Mouse (Mus musculus) lung, postnatal 10 days (tissue): ENCODE data around the gene Ddx39b.
A peak's percentile ranks its signal among the peaks of the same experiment; 100 is the strongest.
"Not testable (repeated sequence)": the region's sequence is repeated elsewhere in the genome, so short reads cannot be mapped to it uniquely, and the experiment has no call there.

Experiments used
- DNase-seq: peaks from one replicate; pipeline ENCODE4 v3.0.0; 2021

The Ddx39b gene

DNA sequence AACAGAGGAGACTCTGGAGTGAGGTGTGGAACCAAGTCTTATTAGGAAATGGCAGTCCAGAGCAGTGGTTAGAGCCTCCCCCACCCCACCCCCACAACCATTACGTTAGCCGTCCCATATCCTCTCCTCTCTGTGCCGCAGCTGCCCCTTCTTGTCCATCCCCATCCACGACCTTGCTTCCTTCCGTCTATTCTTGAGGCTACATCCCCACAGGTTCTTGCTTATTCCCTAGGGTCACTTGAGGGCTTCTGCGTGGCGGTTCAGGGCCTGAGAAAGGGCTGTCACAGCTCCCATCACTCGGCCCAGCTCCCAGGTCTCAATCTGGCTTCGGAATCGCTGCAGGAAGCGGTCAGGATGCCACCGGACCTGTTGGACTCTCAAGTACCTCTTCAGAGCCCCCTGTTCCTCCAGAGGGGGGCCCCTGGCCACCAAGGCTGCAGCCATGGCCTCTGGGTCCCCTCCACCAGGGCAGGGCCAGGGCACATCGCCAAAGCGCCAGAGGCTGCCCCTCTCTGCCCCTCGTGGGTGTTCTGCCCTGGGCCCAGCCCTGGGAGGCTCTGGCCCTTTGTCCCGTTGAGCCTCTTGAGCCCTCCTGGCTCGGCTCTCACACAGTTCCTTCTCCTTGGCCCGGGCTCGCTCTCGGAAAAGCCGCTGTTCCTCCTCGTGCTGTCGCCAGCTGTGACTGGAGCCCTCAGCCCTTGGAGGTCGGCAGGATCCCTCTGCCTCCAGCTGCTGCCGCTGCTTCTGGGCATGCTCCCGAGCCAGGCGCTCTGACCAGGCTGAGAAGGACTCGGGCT is 21.2 kb upstream of the Ddx39b start, which contains the start of gene Gm16181:
TSS of gene Gm16181 (plus strand) at position 679 of the 797 bp plus-strand sequence.
- DNase-seq: peak; percentile 78

DNA sequence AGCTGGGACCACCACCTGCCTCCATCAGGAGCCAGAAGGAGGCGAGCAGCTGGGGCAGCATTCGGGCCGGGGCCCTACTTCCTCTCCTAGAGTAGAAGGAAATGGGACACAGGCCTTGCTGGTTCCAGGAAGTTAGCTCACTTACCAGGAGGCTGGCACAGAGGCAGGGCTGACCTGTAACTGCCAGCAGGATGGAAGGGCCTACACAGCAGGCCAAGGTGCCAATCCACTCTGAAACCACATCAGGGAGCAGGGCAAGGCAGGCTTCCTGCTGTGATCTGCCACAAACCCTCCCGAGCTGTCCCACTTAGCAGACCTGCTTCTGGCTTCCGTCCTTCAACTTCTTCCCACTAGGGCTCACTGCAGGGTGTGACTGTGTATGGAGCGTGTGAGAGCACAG is 19.2 kb upstream of the Ddx39b start:
- DNase-seq: peak; percentile 53

DNA sequence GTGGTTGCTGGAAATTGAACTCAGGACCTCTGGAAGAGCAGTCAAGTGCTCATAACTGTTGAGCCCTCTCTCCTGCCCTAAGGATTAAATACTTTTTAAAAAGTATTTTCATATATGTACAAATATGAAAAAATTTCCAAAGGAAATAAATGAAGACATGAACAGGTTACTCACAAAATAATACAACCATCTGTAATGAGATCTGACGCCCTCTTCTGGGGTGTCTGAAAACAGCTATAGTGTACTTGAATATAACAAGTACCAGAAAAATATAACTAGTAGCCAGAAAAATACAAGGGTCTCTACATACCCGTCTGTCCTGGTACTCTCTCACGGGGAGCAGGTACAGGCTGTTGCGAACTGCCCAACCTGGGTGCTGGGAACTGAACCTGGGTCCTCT is 16.9 kb upstream of the Ddx39b start:
- no peak for DNase-seq

DNA sequence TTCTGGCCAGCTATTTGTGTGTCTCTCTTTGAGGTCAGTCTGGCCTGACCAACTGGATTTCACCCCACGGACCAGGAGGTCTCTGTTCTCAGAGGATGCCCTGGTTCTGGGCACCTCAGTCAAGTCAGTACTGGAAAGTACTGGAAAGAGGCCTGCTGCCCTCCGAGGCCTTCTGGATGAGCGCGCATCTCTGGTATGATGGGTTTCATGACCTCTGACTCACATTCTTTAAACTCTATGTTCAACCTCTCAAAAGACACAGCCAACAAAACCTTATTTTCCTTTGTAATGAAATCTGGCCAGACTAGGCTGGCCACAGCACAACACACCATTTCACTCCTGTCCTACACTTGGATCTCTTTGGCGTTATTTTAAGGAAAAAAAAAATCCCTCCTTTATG is 16.1 kb upstream of the Ddx39b start:
- DNase-seq: no peak

DNA sequence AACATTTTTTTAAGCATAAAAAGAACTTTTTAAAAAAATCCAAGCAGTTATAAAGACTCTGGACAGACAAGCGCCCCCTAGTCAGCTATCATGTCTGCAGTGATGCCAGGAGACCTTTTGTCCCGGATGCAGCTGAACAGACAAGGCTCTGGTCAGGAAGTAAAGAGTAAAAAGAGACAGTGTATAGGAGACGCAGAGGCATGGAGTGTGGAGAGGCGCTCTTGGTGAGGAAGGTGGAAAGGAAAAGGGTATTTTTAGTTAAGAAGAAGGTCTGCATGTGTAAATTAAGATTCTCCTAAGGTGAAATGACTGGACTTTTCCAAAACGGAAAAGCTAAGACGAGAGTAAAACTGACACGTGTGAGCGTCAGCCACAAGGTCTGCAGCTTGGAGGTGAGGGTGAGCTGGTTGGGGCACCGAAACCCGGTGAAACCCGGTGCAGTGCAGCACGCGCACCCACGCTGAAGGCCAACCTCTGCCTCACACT is 14.9 kb upstream of the Ddx39b start:
- no peak for DNase-seq

DNA sequence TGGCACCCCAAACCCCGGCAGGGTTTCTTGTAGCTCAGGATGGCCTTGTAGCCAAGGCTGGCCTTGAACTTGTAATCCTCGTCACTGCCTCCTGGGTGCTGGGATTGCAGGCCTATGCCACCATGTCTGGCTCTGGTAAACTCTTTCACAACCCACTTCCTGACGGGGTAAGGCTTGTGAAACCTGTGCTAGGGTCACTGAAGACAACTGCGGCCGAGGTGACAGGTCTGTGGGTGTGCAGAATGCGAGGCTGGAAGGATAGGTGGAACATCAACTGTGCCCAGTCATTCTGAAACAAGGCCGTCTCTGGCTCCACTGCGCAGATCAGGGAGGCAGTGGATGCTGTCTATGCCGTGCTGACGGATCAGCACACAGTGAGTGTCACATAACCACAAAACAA is 10.5 kb upstream of the Ddx39b start:
- DNase-seq: no peak

DNA sequence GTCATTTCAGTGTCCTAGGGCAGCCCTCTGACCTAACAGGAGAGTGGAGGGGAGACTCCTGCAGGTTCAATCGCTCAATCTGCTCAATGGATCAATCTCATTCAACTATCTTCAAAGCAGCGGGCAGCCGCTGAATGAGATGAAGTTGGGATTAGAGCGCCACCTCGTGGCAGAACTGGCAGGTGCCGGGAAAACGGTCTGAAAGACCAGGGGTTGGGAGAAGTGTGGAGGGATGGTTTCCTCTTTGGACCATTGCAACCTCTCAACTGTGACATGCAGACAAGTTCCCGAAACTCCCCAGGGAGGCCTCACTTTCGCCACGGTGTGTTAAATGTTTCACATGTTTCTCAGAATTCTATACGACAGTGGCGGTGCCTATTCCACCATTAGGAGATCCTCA is 9.5 kb upstream of the Ddx39b start:
- peak; percentile 90 for DNase-seq

DNA sequence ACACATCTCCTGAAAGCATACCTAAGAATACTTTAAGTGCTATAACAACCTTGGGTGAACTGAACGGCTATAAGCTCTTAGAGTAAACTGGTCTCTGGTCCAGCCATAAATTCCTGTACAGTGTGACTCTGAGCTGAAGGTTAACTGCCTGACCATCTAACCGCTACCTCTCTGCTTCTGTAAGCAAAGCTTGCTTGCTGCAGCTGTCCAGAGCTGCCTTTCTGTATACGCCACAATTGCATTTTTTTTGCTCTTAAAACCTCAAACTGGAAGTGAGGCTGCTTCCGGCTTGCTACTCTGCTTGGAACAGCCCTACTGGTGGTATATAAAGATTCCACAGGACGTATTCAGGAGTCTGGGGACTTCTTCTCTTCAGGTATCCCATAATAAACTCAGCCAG is 8.9 kb upstream of the Ddx39b start:
- no peak for DNase-seq

DNA sequence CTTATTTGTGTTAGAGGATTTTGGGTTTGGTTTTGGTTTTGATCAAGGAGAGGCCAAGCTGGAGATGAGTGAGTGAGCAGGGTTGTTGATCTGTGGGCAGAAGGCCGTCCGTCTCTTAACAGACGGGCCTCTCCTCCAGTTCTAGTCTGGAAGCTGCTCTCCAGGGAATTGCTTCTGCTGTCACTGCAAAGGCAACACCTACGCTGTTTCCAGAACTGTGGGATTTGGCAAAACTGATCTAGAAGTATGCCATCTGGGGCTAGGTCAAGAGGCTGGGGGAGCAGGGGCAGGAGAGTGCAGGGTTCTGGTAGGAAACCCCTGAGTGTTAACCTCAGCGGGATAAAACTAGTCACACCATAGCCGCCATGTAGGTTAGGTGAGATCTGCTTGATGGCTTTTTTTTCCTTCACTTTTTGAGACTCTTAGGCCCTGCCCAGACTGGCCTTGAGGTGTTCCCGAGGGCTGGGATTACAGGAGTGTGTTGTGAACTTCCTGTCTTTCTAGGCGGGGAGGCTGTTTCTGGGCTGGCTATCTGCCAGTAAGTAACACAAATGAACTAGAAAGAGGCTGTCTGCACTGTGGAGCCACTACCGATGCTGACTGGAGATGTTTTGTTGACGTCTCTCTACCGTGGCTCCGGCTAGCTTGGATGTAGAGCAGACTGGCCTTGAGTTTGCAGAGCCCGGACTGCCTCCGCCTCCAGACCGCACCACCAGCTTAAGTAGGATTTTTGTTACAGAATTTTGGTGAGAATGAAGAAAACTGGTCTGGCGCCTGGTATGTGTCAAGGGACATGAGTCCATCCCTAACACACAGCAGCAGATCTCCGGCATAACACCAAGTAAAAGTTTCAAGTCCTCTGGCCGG is 8.2 kb upstream of the Ddx39b start, which contains the start of gene Atp6v1g2:
TSS of gene Atp6v1g2 (plus strand) at position 547 of the 867 bp plus-strand sequence.
- no peak for DNase-seq

DNA sequence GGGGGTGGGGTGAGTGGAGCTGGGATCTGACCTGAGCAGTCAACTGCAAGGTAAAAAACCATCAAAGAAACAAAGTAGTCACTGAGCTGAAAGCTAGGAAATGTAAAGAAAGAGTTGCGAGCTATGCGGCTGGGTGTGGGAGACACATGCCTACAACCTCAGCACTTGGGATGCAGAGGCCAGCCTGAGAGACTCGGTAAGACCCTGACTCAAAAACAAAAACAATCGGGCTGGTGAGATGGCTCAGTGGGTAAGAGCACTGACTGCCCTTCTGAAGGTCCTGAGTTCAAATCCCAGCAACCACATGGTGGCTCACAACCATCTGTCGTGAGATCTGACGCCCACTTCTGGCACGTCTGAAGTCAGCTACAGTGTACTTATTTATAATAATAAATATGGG is 7.5 kb upstream of the Ddx39b start:
- not testable (repeated sequence) for DNase-seq

DNA sequence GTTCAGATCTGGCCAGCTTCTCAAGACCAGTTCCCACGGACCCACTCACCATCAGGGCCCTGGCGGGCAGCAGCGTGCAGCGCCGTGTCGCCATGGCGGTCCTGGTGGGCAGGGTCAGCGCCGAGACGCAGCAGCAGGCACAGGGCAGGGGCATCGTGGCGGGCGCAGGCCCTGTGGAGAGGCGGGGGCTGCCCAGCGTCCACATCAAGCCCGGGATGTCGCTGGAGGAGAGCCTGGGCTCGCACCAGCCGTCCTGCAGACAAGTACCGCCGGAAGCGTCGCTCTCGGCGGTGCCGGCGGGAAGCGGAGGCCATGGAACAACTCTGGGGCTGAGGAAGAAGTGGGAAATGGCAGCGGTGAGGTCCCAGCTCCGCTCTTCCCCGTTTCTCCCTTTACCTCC is 6.6 kb upstream of the Ddx39b start:
- DNase-seq: peak; percentile 62

DNA sequence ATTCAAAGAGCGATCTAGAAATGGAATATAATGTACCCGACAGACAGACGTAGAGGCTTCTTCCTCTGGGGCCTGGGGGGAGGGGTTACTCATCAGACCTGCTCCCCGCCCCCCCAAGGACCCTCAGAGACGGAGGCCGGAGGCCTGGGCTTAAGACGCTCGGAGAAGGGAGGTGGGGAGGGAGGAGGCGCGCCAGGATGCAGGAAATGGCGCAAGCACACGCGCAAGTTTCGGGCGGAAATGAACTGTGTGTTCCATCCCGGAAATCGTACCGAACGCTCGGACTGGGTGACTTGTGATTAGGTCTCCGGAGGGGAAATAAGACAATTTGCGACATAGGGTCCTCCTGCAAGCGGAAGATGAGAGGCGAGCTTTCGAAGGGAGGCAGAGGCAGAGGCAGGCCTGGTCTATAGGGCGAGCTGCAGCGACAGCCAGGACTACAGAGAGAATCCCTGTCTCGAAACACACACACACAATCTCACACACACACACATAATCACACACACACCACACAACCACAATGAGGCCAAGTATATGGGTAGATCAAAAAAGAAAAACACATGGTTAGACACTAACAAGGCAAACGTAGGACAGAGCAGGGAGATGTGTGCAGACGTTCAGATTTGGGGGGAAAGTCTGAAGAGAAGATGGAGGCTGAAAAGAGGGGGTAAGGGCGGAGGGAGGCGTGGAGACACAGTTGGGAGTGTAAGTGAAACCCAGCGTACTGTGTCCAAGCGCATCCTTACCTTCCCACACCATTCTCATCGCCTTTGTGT is 5.7 kb upstream of the Ddx39b start, which contains the start of gene Nfkbil1:
TSS of gene Nfkbil1 (minus strand) at position 179 of the 776 bp plus-strand sequence.
- peak; percentile 96 for DNase-seq

DNA sequence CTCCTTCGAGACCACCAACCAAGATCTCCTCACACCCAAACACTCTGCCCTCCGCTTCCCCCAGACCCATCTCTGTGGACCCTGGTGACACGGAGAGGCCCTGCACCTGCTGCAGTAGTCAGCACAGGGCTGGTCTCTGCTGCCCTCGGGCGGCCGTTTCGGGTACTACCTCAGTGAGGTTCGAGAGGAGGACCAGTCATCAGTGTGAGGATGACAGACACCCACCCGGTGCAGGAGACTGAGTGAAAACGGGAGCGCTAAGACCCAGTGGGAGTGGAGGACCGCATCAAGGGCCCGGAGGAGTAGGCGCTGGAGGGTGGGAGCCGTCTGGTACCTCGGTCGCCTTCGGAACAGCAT is 5.2 kb upstream of the Ddx39b start:
- DNase-seq: peak; percentile 98

DNA sequence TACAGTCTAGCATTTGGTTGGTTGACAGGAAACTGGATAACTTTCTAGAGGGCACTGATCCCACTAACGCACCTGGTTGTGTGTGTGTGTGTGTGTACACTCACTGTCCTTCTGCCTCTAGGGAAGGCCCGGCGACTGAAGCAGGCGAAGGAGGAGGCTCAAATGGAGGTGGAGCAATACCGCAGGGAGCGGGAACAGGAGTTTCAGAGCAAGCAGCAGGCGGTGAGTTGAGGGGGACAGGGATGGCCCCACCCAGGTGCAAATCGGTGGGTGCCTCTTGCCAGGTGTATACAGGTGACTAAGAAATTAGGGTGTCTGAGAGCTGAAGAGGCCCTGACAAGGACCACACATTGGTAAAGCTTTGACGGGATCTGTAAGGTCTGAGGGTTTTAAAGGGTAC is 4.5 kb upstream of the Ddx39b start:
- DNase-seq: no peak

DNA sequence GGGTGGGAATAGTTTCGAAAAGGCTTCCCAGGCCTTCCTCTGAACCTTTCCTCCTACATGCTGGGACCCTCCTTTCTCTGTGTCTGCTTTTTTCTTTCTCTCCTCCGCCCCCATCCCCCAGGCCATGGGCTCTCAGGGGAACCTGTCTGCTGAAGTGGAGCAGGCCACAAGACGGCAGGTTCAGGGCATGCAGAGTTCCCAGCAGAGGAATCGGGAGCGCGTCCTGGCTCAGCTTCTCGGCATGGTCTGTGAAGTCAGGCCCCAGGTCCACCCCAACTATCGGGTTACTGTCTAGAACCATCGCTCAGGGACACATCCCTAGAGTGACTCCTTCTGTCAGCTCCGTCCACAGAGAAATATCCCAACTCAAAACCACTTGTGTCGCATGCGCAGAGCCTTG is 4.0 kb upstream of the Ddx39b start:
- no peak for DNase-seq

DNA sequence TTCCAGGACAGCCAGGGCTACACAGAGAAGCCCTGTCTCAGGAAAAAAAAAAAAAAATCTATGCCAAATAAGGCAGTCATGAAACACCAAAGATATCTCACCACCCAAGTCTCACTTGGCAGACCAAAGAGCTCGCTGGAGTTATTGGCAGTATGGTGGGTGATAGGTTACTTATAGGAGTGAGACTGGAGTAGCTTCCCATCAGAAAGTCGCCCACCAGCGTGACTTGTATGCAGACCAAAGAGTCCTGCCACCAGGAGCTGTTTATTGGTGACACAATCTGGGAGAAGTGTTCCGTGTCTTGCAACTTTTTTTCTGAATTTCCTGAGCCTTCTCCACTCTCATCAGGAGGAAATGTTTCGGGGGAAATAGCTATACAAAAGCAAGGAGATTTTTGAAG is 1.8 kb upstream of the Ddx39b start:
- no peak for DNase-seq

DNA sequence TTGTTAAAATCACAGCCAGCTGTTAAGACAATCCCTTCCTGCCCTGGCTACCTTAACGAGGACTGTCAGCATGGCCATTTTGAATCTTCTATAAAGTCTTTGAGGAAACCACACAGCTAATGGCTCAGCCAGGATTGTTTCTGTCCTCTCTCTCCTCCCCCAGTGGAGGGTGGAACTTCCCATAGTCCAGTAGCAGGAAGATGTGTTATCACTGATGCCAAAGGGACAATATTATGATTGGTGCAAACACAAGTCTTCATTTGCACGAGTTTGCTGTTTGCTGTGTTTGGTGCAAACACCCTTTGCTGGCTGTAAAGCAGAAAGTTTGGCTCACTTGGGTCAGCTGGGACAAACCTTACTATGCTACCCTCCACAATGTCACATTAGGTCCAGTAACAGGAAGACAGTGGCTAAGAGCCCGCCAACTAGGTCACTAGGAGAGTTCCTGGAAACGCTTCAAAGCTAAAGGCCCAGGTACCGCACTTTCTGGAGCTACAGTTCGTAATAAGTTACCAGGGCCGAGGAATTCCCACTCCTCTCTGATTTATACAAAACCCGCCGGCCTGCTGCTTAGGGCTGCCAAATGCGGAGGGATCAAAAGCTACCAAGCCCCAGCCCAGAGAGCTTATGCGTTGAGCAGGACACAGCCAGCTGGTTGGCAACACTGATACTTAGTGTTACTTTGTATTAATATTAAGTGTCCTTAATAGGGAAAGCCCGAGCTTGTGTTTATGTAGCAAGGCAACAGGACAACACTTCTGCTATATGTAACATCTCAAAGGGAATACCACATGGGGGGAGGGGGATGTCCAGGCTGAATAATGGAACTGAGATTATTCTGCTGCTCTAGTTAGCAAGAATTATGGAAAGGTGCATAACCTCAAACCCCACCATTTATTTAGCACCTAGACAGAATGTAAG is 902 bp upstream of the Ddx39b start:
- DNase-seq: no peak

DNA sequence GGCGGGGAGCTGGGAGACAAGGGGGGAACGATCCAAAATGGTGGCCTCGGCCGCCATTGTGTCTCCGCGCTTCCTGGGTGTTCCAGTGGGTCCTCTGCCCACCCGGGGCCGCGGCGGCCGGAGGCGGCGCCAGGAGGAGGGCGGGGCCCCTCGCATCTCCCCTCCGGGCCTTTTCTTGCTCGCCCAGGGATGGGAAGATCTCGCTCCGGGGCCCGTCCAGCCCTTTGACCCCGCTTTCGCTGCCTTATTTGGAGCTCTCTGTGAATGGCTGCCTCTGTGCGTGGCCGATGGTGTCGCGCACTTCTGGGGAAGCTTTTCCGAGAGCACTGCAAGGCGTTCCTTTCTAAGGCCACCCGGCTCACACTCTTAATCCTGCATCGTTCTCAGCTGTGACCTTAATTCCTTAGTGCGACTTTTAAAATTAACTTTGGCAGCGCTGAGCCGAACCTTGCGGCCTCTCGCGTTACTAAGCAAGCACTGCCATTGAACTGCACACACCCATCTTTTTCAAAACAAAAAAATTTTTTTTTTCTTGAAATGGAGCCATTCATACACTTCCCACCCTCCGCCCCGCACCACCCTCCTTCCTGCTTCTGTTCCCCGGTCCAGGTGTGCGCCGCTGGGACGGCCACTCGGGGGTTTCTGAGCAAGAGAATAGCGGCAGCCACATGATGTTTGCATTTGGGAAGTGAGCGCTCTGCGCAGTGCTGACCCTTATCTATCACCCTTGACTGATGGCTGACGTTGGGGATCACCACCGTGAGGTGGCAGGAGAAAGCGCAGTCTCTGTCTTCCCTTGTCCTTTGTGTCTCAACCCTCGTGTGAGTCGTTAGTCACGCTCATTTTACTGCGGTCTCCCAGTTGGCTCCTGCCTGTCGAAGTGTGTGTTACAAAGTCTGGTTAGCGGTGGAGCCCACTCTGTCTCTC is 732 bp downstream of the Ddx39b start:
- DNase-seq: peak; percentile 79

DNA sequence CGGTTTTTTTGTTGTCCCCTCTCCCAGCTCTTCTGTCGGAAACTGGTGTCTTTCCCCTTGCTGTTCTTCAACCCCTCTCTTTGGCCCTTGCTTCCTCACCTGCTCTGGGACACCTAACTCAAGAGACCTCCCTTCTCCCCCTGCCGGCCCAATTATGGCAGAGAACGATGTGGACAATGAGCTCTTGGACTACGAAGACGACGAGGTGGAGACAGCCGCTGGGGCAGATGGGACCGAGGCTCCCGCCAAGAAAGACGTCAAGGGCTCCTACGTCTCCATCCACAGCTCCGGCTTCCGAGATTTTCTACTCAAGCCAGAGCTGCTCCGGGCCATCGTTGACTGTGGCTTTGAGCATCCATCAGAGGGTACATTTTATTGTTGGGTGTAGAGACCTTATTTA is 1.5 kb downstream of the Ddx39b start:
- peak; percentile 76 for DNase-seq

DNA sequence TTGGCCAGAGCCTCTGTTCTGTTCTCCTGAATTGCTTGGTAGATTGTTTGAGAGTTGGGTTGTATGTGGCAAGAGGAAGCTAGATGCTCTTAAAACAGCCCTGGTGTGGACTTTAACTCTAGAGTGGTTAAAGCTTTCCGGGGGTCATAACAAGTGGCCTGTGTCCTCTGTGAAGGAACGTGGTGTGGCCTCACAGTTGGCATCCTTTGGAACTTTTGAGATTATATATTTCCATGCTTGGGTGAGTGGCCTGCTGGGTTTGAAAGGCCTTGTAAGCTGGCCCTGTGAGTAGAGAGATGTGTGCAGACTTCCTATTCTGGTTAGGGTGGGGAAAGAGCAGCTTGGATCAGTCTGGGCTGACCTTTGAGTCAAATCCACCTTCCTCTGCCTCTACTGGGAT is 3.5 kb downstream of the Ddx39b start:
- DNase-seq: no peak
